In the genomic region with DNA sequence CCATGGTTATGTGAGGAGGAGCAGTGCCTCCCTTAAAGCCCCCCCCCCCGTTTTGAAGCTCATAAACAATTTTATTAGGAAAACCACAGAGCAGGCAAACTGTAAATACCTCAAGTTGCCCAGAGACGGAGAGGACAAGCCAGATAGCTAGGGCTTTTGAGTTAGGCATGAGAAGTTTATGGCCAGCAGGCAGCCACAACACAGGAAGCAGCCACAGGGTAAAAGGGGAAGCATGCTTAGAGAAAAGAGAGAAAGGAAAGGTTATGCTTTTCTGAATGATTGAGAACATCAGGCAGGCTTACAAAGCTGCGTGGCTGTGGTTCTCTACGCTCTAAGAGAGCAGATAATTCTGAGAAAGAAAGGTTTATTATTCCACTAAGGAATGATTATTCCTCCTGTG, we compare ENCODE assay signal across 18 mouse cellular contexts. TPM values are rescaled to one million over a fixed set of nuclear protein-coding genes. Genes with fewer than 3 reads are reported as not detected.
DNase-seq lines count a peak whose midpoint lies in the region; ATAC-seq and TF ChIP-seq lines count a peak whose summit lies in the region.
"Had no signal": no experiment of that assay in that cellular context is flagged by ENCODE, and none has a peak within 500 bp of the region (broad histone marks: within the 10 kb centered on the region; RNA-seq: fewer than 3 reads in every experiment).

No protein-coding gene starts in this region.

- no peaks in the 10 kb centered on the region for H3K36me3 ChIP-seq in spleen, adult 2 months (ENCODE audit: control insufficient read depth, insufficient read depth, low read length)
- H3K36me3 ChIP-seq in splenic B cell, adult 2 months (ENCODE audit: control insufficient read depth, insufficient read depth, low read length, poor library complexity, severe bottlenecking): no peaks in the 10 kb centered on the region
- no peaks in the 10 kb centered on the region for H3K36me3 ChIP-seq in kidney, adult 2 months (ENCODE audit: control insufficient read depth, insufficient read depth, low read length)
- H3K36me3 ChIP-seq: embryonic facial prominence, embryonic 10.5 days; forebrain, embryonic 15.5 days; heart, embryonic 12.5 days; hindbrain, embryonic 15.5 days had no signal

- peak; percentile 94 for ATAC-seq in granulocyte monocyte progenitor cell, adult 5-6 weeks (replicated peaks; ENCODE audit: poor library complexity, severe bottlenecking)
- ATAC-seq in megakaryocyte, adult 5-6 weeks (ENCODE audit: poor library complexity, severe bottlenecking): peak; percentile 70
- no peak for ATAC-seq in erythroid progenitor cell, adult 5-6 weeks (replicated peaks; ENCODE audit: low FRiP score, poor library complexity, severe bottlenecking)
- ATAC-seq: forebrain, embryonic 15.5 days had no signal

- H3K27ac ChIP-seq in spleen, adult 2 months (ENCODE audit: insufficient read depth, low read length): peak overlapping the region; percentile 49; the same call in 1 of the 2 replicates
- no peak overlapping the region for H3K27ac ChIP-seq in kidney, adult 2 months (ENCODE audit: insufficient read depth, low read depth, low read length)
- H3K27ac ChIP-seq: embryonic facial prominence, embryonic 10.5 days; forebrain, embryonic 15.5 days; hindbrain, embryonic 15.5 days had no signal

- H3K4me1 ChIP-seq in spleen, adult 2 months (ENCODE audit: control insufficient read depth, insufficient read depth, insufficient read length): peaks cover 5% of the 10 kb centered on the region; the same call in 1 of the 2 replicates
- H3K4me1 ChIP-seq in kidney, adult 2 months (ENCODE audit: control insufficient read depth, insufficient read depth, low read length): no peaks in the 10 kb centered on the region
- H3K4me1 ChIP-seq: embryonic facial prominence, embryonic 10.5 days; forebrain, embryonic 15.5 days; heart, embryonic 12.5 days; hindbrain, embryonic 15.5 days had no signal

- H3K4me3 ChIP-seq in spleen, adult 2 months (ENCODE audit: extremely low read depth, insufficient read depth, insufficient read length): no peak overlapping the region
- no peak overlapping the region for H3K4me3 ChIP-seq in kidney, adult 2 months (ENCODE audit: insufficient read depth, low read depth, low read length)
- H3K4me3 ChIP-seq: embryonic facial prominence, embryonic 10.5 days; forebrain, embryonic 15.5 days; heart, embryonic 12.5 days; hindbrain, embryonic 15.5 days had no signal

- TF ChIP-seq CTCF in spleen, adult 2 months (IDR thresholded peaks at IDR 0.05; ENCODE audit: extremely low read depth, insufficient read depth, insufficient read length, insufficient replicate concordance): no peak
- TF ChIP-seq CTCF in kidney, adult 2 months (conservative IDR thresholded peaks at IDR 0.05; ENCODE audit: insufficient read depth, insufficient read length, low read depth, low read length): no peak

- TF ChIP-seq POLR2A in spleen, adult 2 months (IDR thresholded peaks at IDR 0.05; ENCODE audit: low read depth, low read length): no peak
- TF ChIP-seq POLR2A in kidney, adult 2 months (IDR thresholded peaks at IDR 0.05; ENCODE audit: low read depth, low read length): no peak

- intact Hi-C loops in left cerebral cortex, postnatal 25 days (cut with DNase I): loop anchor here (5.0 kb wide), 1 partner anchor 37 kb away; no protein-coding TSS in a partner anchor

- H3K27me3 ChIP-seq in spleen, adult 2 months (ENCODE audit: control insufficient read depth, insufficient read depth, low read length): no peaks in the 10 kb centered on the region
- no peaks in the 10 kb centered on the region for H3K27me3 ChIP-seq in splenic B cell, adult 2 months (ENCODE audit: control insufficient read depth, insufficient read depth, low read length, poor library complexity, severe bottlenecking)
- no peaks in the 10 kb centered on the region for H3K27me3 ChIP-seq in kidney, adult 2 months (replicated peaks; ENCODE audit: control insufficient read depth, insufficient read depth, low read length)
- H3K27me3 ChIP-seq: forebrain, embryonic 15.5 days; heart, embryonic 12.5 days; hindbrain, embryonic 15.5 days had no signal

- DNase-seq in spleen, adult 2 months (ENCODE audit: low read depth in 1 of 2, low spot score in 2 of 2): no peak
- no peak for DNase-seq in spleen, postnatal 10 days (ENCODE audit: low spot score in 2 of 2)
- peak; percentile 50 for DNase-seq in splenic B cell, adult 2 months (ENCODE audit: low read depth, low spot score)
- DNase-seq in kidney, adult 2 months: no peak
- DNase-seq in left cerebral cortex, postnatal 25 days (ENCODE audit: low spot score in 2 of 2): no peak
- DNase-seq: adrenal gland, adult 8-10 months; adrenal gland, postnatal 36 days; cerebellum, adult 11-12 months; cerebellum, adult 9-10 months; cerebellum, postnatal 25 days; gastrocnemius, postnatal 10 days had no signal

- 14% methylated on average over 4 of the region's 4 CpGs for WGBS in spleen, adult 2 months
- WGBS in kidney, adult 2 months: 67% methylated on average over 4 of the region's 4 CpGs

RNA-seq across cellular contexts. Expression of a gene that starts 9.2 kb away (rescaled TPM):
- 9.7 and 11.1 TPM in 2 replicates for polyA plus RNA-seq in spleen, adult 2 months (2012; rRNA removed)
- 6.1 and 18.3 TPM in 2 replicates for total RNA-seq in granulocyte monocyte progenitor cell, adult 5-6 weeks (2014; fragmentation: Nextera tagmentation)
- total RNA-seq in granulocyte monocyte progenitor cell, adult 5-6 weeks (2017): 22.7 and 24.1 TPM in 2 replicates
- total RNA-seq in megakaryocyte, adult 5-6 weeks (2015): 34.1 and 35.1 TPM in 2 replicates
- total RNA-seq in megakaryocyte, adult 5-6 weeks (2017): 40.4 and 49.4 TPM in 2 replicates
- total RNA-seq in erythroid progenitor cell, adult 5-6 weeks (2015; ENCODE audit: low replicate concordance): 217 and 252 TPM in 2 replicates
- total RNA-seq in erythroid progenitor cell, adult 5-6 weeks (2017; ENCODE audit: low replicate concordance): 391 and 426 TPM in 2 replicates
- polyA plus RNA-seq in kidney, adult 2 months (2012; rRNA removed): 0.56 and 0.61 TPM in 2 replicates
- total RNA-seq in left cerebral cortex, postnatal 25 days (2021): 1 to 10 TPM; 6.5 to 6.9 TPM

RNA-seq across cellular contexts. Expression of a gene that starts 39.9 kb away (rescaled TPM):
- polyA plus RNA-seq in spleen, adult 2 months (2012; rRNA removed): 7.5 and 10.8 TPM in 2 replicates
- 11.3 and 13.8 TPM in 2 replicates for total RNA-seq in granulocyte monocyte progenitor cell, adult 5-6 weeks (2014; fragmentation: Nextera tagmentation)
- total RNA-seq in granulocyte monocyte progenitor cell, adult 5-6 weeks (2017): 17.0 and 19.5 TPM in 2 replicates
- total RNA-seq in megakaryocyte, adult 5-6 weeks (2015): 6.6 and 7.8 TPM in 2 replicates
- 12.3 and 13.5 TPM in 2 replicates for total RNA-seq in megakaryocyte, adult 5-6 weeks (2017)
- 13.8 and 19.8 TPM in 2 replicates for total RNA-seq in erythroid progenitor cell, adult 5-6 weeks (2015; ENCODE audit: low replicate concordance)
- total RNA-seq in erythroid progenitor cell, adult 5-6 weeks (2017; ENCODE audit: low replicate concordance): 16.2 and 17.2 TPM in 2 replicates
- 4.6 and 5.2 TPM in 2 replicates for polyA plus RNA-seq in kidney, adult 2 months (2012; rRNA removed)
- total RNA-seq in left cerebral cortex, postnatal 25 days (2021): 1 to 10 TPM; 9.2 to 10.0 TPM

RNA-seq across cellular contexts. Expression of a gene that starts 51.2 kb away (rescaled TPM):
- polyA plus RNA-seq in spleen, adult 2 months (2012; rRNA removed): 0.82 and 1.4 TPM in 2 replicates
- 0.11 TPM in 1 of 2 replicates, not detected in the other for total RNA-seq in granulocyte monocyte progenitor cell, adult 5-6 weeks (2014; fragmentation: Nextera tagmentation)
- total RNA-seq in granulocyte monocyte progenitor cell, adult 5-6 weeks (2017): 0.04 TPM in 1 of 2 replicates, not detected in the other
- total RNA-seq in megakaryocyte, adult 5-6 weeks (2015): 0.11 TPM in 1 of 2 replicates, not detected in the other
- 0.08 TPM in 1 of 2 replicates, not detected in the other for total RNA-seq in megakaryocyte, adult 5-6 weeks (2017)
- total RNA-seq in erythroid progenitor cell, adult 5-6 weeks (2015; ENCODE audit: low replicate concordance): not detected in 2 replicates
- not detected in 2 replicates for total RNA-seq in erythroid progenitor cell, adult 5-6 weeks (2017; ENCODE audit: low replicate concordance)
- 0.72 and 1.2 TPM in 2 replicates for polyA plus RNA-seq in kidney, adult 2 months (2012; rRNA removed)
- total RNA-seq in left cerebral cortex, postnatal 25 days (2021): 10 to 100 TPM in 1 of 2 experiments, 1 to 10 TPM in 1; 9.8 to 10.8 TPM

RNA-seq across cellular contexts. Expression of a gene that starts 55.2 kb away (rescaled TPM):
- 5.9 and 6.8 TPM in 2 replicates for polyA plus RNA-seq in spleen, adult 2 months (2012; rRNA removed)
- total RNA-seq in granulocyte monocyte progenitor cell, adult 5-6 weeks (2014; fragmentation: Nextera tagmentation): 12.4 and 27.9 TPM in 2 replicates
- 4.8 and 6.4 TPM in 2 replicates for total RNA-seq in granulocyte monocyte progenitor cell, adult 5-6 weeks (2017)
- 5.5 and 11.8 TPM in 2 replicates for total RNA-seq in megakaryocyte, adult 5-6 weeks (2015)
- total RNA-seq in megakaryocyte, adult 5-6 weeks (2017): 4.0 and 4.6 TPM in 2 replicates
- total RNA-seq in erythroid progenitor cell, adult 5-6 weeks (2015; ENCODE audit: low replicate concordance): 3.4 and 5.8 TPM in 2 replicates
- total RNA-seq in erythroid progenitor cell, adult 5-6 weeks (2017; ENCODE audit: low replicate concordance): 2.6 and 2.7 TPM in 2 replicates
- 14.4 and 15.0 TPM in 2 replicates for polyA plus RNA-seq in kidney, adult 2 months (2012; rRNA removed)
- total RNA-seq in left cerebral cortex, postnatal 25 days (2021): 10 to 100 TPM; 63.7 to 68.9 TPM

Comparison
In these comparisons a context has a peak if more than half of its experiments do, and no peak if none do; other contexts are left out.
1. RNA of a gene that starts 9.2 kb away (total RNA-seq): 217 to 426 TPM in erythroid progenitor cell, adult 5-6 weeks; 34.1 to 49.4 TPM in megakaryocyte, adult 5-6 weeks, 6.1 to 24.1 TPM in granulocyte monocyte progenitor cell, adult 5-6 weeks and 6.5 to 6.9 TPM in left cerebral cortex, postnatal 25 days; every median in the first group is over 4 times any median in the second.
2. RNA of a gene that starts 51.2 kb away (total RNA-seq): 9.8 to 10.8 TPM in left cerebral cortex, postnatal 25 days; 0.04 to 0.11 TPM in granulocyte monocyte progenitor cell, adult 5-6 weeks, 0.08 to 0.11 TPM in megakaryocyte, adult 5-6 weeks and not detected in erythroid progenitor cell, adult 5-6 weeks; every median in the first group is over 4 times any median in the second.